Mouse (Mus musculus) mesoderm, embryonic 11.5 days (tissue): ENCODE results near the gene Rnpepl1.

ENCODE experiments used
- DNase-seq: peaks from one replicate; pipeline ENCODE4 v3.0.0-alpha.2; 2012; ENCODE audit warnings: low read depth, low spot score

Rnpepl1 gene

GRCm38 (mm10) chr1:92910239-92910885 is at the start of gene Rnpepl1:
TSS of gene Rnpepl1 (plus strand) at chr1:92910783.
- DNase-seq: peak; percentile 68

DNA sequence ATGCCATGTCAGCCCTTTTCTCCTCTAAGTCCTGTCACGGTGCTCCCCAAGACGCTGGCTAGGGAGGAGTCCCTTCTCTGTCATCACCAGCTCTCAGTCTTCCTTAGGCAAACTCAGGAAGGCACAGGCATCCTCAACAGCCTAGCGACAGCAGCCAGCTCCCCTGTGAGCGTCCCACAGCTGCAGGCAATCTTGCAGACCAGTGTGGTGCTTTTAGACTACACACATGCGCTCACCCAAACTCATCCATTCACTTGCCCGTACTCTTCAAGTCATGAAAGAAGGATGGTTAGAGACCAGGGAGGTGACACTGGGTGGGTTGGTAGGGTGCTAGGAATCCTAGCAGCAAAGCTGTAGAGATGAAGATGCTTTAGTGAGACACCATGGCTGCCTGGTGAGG is 49.1 kb upstream of the Rnpepl1 start:
- DNase-seq: no peak

DNA sequence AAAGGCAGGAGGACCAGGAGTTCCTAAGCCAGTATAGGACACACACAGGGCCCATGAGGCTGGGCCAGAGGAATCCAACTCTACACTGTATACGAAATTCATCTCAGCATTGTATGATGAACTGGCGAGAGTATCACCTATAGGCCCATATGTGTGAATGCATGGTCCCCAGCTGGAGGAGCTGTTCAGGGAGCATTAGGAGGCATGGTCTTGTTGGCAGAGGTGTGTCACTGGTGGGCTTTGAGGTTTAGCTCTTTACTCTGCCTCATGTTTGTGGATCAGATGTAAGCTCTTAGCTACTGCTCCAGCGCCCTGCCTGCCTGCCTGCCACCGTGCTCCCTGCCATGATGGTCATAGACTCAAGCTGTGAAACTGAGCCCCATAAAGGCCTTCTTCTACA is 47.3 kb upstream of the Rnpepl1 start:
- DNase-seq: no peak

DNA sequence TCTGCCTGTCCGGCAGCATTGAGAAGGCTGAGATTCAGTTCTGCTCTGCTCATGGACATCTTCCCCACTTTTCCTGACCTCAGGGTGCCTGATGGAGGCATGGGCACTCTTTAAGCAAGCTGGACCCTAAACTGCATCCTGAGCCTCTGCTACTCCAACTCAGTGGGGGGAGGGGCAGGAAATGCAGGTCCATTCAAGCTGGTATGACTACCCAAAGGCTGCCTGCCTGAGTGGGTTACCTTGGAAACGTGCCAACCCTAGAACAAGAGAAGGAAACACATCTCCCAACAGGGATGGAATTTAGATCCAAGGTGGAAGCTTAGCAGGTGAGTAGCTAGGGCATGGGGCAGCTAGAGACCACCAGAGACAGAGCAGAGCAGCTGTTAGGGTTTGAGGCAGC is 44.4 kb upstream of the Rnpepl1 start:
- DNase-seq: no peak

DNA sequence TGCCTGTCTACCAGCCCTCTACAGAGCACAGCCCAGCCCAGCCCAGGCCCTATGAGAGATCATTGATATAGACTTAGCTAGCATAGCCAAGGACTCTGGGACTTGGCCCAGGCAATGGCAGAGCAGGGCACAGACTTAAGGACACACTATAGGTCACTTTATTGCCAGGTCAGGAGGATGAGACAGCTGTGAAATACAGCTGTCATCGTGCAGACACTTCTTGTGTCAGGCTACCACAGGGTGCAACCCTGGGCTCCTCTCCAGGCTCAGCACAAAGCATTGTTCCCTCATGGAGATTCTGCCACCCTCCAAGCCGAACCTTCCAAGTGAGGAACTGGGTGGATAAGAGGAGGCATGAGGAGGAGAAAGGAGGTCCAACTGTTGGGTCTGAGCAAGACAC is 40.6 kb upstream of the Rnpepl1 start:
- DNase-seq: no peak

- no peak for DNase-seq
These were observed 37.9 kb upstream of the Rnpepl1 start for GRCm38 (mm10) chr1:92872666-92873065.

DNA sequence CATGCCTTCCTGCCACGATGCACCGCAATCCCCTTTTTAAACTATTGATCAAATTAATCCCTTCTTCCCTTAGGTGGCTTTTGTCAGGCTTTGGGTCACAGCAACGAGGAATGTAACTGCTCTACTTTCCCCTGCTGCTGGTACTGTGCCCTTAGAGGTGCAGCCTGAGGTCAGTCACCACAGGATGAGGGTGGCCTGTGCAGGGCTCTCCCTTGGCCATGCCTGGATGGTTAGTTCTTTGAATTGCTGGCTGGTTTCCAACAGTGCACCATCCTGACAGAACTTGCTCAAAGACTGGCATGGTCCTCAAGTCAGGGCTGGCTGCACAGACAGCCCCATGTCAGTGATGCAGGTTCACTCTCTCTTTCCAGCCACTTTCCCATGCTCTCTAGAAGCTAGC is 36.6 kb upstream of the Rnpepl1 start:
- no peak for DNase-seq

DNA sequence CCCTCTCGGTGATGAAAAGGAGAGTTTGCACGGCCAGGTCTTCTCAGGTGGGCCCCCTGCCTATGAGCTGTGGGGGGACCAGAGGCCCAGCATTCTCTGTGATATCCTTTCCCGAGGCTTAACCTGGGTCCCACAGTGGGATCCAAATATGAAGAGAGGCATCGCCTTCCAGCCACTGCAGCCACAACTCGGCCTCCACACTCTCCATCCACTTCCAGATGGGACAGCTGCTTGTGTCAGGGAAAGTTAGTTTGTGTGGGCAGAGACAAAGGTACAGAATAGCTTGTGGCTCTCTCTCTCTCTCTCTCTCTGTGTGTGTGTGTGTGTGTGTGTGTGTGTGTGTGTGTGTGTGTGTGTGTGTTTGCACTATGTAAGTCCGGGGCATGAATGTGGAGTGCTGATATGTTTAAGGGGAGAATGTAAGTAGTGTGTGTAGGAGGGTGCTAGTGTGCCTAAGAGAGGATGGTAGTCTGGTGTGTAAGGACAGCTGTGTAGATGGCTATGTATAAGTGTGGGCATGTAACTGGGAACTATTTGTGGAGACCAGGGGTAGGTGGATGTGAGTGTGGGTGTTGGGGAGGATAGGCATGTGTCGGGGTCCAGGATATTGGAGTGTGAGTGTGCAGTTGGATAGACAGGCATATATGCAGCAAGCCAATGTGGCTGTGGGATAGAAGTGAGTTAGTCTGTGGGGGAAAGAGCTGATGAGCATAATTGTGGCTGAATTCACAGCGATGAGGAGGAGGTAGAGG is 35.0 kb upstream of the Rnpepl1 start:
- no peak for DNase-seq

GRCm38 (mm10) chr1:92877431-92877978 is 33.1 kb upstream of the Rnpepl1 start:
- DNase-seq: no peak

- DNase-seq: no peak
These were observed 32.4 kb upstream of the Rnpepl1 start for GRCm38 (mm10) chr1:92878066-92878741.

- no peak for DNase-seq
These were observed 31.3 kb upstream of the Rnpepl1 start for GRCm38 (mm10) chr1:92879266-92879665.

DNA sequence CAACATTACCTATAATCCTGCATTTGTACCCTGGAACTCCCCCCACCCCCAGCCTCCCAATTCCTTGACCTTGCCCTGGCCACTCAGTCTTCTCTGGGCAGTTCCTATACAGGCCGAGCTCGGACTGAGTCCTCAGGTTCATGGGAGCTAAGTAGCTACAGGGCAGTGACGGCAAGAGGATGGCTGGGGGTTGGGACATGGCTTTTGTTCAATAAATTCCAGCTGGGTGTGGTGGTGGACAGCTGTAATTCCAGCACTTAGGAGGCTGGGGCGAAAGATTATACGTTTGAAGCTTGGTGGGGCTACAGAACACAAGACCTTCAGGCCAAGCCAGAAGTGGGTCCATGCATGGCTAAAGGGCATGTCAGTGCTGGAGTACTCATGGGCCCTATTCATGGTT is 30.5 kb upstream of the Rnpepl1 start:
- DNase-seq: no peak

GRCm38 (mm10) chr1:92881982-92882381 is 28.6 kb upstream of the Rnpepl1 start:
- DNase-seq: no peak

DNA sequence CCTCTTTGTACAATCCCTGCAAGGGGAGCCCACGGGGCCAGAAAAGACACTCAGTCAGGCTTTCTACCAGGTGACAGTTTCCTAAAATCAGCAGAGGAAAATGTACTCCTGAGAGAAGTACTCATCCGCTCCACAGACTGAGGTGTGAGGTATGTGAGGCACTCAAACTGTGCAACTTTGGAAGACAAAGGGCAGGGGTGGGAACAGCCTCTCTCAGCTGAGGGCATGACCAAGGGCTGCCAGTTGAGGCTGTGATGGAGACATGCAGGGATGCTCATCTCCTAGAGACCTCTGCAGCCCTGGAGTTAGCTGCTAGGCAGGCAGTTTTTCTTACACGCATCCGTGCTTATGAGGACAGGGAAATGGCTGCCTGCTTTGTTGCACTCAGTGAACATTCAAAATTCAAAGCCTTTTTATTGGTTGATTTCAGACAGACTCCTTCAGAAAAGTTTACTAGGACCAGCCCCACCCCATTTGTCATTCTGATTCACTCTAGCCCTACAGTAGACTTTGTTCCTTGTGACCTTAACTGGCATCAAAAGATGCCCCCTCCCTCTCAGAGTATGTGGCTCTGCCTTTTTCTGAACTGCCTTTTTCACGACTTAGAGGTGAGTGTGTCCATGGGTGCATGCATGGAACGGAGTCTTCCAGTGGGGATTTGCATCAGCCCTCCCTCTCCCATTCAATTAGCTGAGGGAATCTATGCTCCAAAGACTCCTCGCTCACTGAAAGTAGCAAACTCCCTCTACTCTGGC is 21.5 kb upstream of the Rnpepl1 start:
- DNase-seq: no peak

- no peak for DNase-seq
These were observed 17.8 kb upstream of the Rnpepl1 start for GRCm38 (mm10) chr1:92892791-92893190.

DNA sequence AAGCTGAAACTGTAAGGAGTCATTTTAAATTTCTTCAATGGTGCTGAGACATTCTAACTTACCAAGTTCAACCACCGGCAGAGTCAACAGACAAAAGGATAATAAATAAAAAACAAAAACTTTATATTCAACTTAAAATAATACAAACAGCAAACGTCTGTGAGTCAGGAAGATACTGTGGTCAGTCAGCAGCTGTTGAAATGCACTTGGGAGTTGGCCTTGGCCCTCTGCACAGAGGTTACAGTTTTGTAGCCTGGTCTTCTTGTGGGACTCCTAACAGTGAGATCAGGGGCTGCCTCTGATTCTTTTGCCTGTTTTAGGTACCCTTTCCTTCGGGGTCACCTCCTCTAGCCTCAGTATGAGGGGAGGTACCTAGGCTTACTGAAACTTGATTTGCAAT is 16.7 kb upstream of the Rnpepl1 start:
- DNase-seq: no peak

DNA sequence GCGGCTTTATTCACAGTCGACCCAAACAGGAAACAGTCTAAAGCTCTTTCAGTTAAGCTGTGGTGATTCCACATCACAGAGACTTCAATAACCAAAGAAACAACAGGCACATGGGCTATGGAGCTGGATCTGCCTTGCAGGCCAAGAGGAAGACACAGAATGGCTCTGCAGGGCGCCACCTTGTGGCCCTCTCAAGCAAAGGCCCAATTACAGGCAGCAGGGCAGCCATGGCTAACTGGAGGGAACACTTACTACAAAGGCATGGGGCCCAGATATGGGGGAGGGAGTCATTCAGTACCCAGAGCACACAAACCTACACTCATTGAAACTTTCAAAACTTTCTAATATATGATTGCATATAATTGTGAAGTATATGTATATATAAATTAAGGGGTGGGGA is 15.5 kb upstream of the Rnpepl1 start:
- peak; percentile 86 for DNase-seq

- DNase-seq: peak; percentile 81
These were observed 7.8 kb upstream of the Rnpepl1 start, which contains the start of gene Ankmy1 for GRCm38 (mm10) chr1:92902786-92903185. TSS of gene Ankmy1 (minus strand) at chr1:92902906.

DNA sequence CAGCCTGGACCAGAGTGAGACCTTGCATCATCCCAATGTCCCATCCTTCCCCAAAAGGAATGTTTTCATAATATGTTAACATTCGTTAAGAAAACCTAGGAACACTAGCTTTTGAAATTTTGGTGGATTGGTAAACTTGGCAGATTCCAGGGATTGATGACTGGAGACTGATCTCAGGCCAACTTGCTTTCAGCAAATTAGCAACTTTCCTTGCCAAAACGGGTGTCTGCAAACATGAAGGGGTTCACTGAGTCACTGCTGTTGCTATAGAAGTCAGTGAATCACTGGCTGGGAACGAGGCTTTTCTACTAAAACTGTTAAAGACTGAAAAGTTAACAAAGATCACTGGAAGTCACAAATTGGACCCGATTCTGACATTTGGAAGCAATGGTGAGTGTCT is 7.0 kb upstream of the Rnpepl1 start:
- DNase-seq: no peak

DNA sequence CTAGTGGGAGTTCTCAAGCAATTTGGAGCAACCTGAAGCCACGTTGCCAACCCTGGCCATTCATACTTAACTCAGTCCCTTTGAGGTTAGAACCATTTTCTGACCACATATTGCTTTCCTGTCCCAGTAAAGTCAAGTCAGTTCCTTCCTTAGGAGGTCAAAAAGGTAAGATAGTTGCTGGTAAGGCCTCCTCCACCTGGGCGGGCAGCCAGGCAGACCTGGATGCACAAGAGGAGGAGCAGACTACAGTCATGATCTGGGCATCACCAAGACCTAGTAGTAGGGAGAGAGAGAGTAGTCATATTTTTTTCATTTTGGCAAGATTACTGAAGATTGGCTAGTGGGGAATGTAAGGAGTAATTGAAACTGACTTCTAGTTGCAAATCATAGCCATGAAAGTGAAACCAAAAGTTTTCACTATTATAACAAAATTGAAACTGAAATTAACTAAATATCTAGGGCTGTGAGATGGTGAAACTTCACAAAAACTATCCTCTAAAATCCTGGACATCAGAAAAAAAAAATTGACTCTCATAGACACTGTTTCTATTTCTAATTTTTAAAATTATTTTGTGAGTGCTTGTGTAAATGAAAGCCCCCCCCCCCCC is 4.8 kb upstream of the Rnpepl1 start:
- no peak for DNase-seq
